Mouse (Mus musculus): ENCODE measurements around the gene Pdzd2.

- TF ChIP-seq EP300 (IDR thresholded peaks at IDR 0.05; ENCODE audit: low read depth) (no peak), CTCF (IDR thresholded peaks at IDR 0.05; ENCODE audit: low read depth) (no peak)
Observed at GRCm38 (mm10) chr15:12571168-12571567, 168.6 kb downstream of the Pdzd2 start.
